Mouse (Mus musculus) A20 (cell line): ENCODE results near the gene Klc1.
A peak's percentile ranks its signal among the peaks of the same experiment; 100 is the strongest.

Experiments used
- DNase-seq: peaks from one replicate; pipeline ENCODE4 v3.0.0-alpha.2; 2011; ENCODE audit warnings: low read depth, low spot score

Gene Klc1

GRCm38 (mm10) chr12:111813111-111813765 is 54.6 kb downstream of the Klc1 start:
- DNase-seq: no peak

- peak; percentile 99 for DNase-seq
Observed at GRCm38 (mm10) chr12:111813766-111814617, 55.3 kb downstream of the Klc1 start, which contains the start of the genes Xrcc3 and Zfyve21. TSS of gene Xrcc3 (minus strand) at chr12:111813873. TSS of gene Zfyve21 (plus strand) at chr12:111814170.

- peak; percentile 47 for DNase-seq
Observed at GRCm38 (mm10) chr12:111814769-111815762, 56.4 kb downstream of the Klc1 start.

GRCm38 (mm10) chr12:111816528-111816927 is 57.9 kb downstream of the Klc1 start:
- DNase-seq: no peak

GRCm38 (mm10) chr12:111816967-111817366 is 58.3 kb downstream of the Klc1 start:
- peak; percentile 27 for DNase-seq

- DNase-seq: no peak
Observed at GRCm38 (mm10) chr12:111817991-111818390, 59.3 kb downstream of the Klc1 start.

- no peak for DNase-seq
Observed at GRCm38 (mm10) chr12:111819936-111820335, 61.3 kb downstream of the Klc1 start.

GRCm38 (mm10) chr12:111820708-111821107 is 62.1 kb downstream of the Klc1 start:
- DNase-seq: no peak

GRCm38 (mm10) chr12:111821931-111822330 is 63.3 kb downstream of the Klc1 start:
- DNase-seq: no peak

- no peak for DNase-seq
Observed at GRCm38 (mm10) chr12:111827556-111827955, 68.9 kb downstream of the Klc1 start.

GRCm38 (mm10) chr12:111829447-111829846 is 70.8 kb downstream of the Klc1 start:
- DNase-seq: peak; percentile 86

- DNase-seq: peak; percentile 67
Observed at GRCm38 (mm10) chr12:111829954-111830353, 71.3 kb downstream of the Klc1 start.

- DNase-seq: peak; percentile 86
Observed at GRCm38 (mm10) chr12:111830375-111830774, 71.7 kb downstream of the Klc1 start.

- no peak for DNase-seq
Observed at GRCm38 (mm10) chr12:111832643-111833042, 74.0 kb downstream of the Klc1 start.

GRCm38 (mm10) chr12:111833457-111833856 is 74.8 kb downstream of the Klc1 start:
- DNase-seq: no peak

GRCm38 (mm10) chr12:111842565-111843433 is 84.2 kb downstream of the Klc1 start:
- peak; percentile 83 for DNase-seq

- no peak for DNase-seq
Observed at GRCm38 (mm10) chr12:111843470-111843869, 84.8 kb downstream of the Klc1 start.

GRCm38 (mm10) chr12:111845953-111846352 is 87.3 kb downstream of the Klc1 start:
- no peak for DNase-seq

- no peak for DNase-seq
Observed at GRCm38 (mm10) chr12:111846815-111847214, 88.2 kb downstream of the Klc1 start.

- no peak for DNase-seq
Observed at GRCm38 (mm10) chr12:111848300-111848798, 89.7 kb downstream of the Klc1 start.
